Mouse (Mus musculus): ENCODE data around the gene Tmbim1. TPM values are rescaled to one million over a fixed set of nuclear protein-coding genes. Genes with fewer than 3 reads are reported as not detected.
A peak's percentile ranks its signal among the peaks of the same experiment; 100 is the strongest.

Tmbim1 gene
- polyA plus RNA-seq, 1 experiment from 2014 or later = 44.9 TPM

DNA sequence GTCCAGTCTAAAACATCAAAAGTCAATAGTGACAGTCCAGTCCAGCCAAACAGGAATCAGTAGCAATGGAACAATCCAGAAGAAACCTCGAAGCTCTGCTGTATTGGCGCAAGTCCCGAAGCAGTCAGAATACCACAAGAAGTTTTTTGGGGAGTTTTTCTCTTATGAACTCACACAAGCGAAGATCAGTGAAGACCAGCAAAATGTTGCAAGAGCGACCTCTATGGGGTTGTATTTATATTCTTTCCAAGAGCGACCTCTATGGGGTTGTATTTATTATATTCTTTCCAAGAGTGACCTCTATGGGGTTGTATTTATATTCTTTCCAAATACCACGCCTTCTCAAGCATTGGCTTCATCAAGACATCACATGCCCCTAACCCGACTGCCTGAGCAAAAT, 36.7 kb downstream of the Tmbim1 start:
- Histone ChIP-seq H3K36me3 (peaks cover 54% of the 10 kb centered on the region), H3K27me3 (no peaks in the 10 kb centered on the region)

DNA sequence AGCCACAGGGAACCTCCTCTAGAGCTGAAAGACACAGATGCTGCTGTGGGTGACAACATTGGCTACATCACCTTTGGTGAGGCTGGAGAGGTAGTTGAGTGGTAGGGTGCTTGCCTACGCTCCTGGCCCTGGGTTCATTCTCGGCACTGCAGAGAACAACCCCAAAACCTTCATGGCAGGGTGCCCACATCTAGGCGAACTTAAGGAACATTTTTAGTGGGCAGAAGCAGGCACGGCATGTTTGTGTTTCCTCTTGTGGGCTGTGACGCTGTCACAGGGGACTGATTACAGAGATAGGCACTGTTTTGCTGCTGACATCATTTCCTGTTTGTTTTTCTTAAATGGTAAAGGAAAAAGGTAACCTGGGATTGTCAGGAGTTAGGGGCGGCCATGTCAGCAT, 42.9 kb downstream of the Tmbim1 start:
- Histone ChIP-seq H3K9me3 (replicated peaks) (no peaks in the 10 kb centered on the region), H3K36me3 (peaks cover 93% of the 10 kb centered on the region), H3K4me2 (no peak overlapping the region), H3K27me3 (no peaks in the 10 kb centered on the region), H3K27ac (no peak overlapping the region), H3K4me3 (no peak overlapping the region), H3K9ac (no peak overlapping the region), H3K4me1 (replicated peaks) (no peaks in the 10 kb centered on the region)
- no peak for ATAC-seq (replicated peaks; ENCODE audit: insufficient number of reproducible peaks, insufficient read depth, low FRiP score, low read depth)
- 73% methylated on average over 6 of the region's 6 CpGs for WGBS

More for the DNA sequence above, 36.7 kb downstream of the Tmbim1 start:
- no peak overlapping the region for H3K4me2 ChIP-seq
- no peak overlapping the region for H3K27ac ChIP-seq
- no peaks in the 10 kb centered on the region for H3K9me3 ChIP-seq (replicated peaks)
- 84% methylated on average over 8 of the region's 8 CpGs for WGBS
- ATAC-seq (replicated peaks; ENCODE audit: insufficient number of reproducible peaks, insufficient read depth, low FRiP score, low read depth) = no peak
- H3K4me1 ChIP-seq (replicated peaks) = peaks cover 19% of the 10 kb centered on the region
- no peak overlapping the region for H3K4me3 ChIP-seq
- H3K9ac ChIP-seq = no peak overlapping the region

DNA sequence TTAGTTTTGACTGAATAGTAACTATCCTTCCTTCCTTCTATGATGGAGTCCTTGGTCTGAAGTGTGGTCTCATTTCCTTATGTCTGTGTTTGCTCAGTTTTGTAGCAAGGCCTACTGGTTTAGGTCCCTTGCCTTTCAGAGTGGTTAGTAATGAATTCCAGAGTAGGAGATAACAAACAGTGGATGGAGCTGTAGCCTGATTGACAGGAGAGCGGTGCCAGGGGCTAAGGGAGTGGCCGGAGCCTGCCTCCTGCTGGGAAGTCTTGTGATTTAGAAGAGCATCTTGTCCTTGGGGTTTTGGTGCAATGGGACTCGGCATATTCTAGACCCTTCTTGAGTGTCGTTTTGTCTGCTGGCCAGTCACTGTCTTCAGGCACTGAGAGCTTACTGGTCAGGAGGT, 48.6 kb downstream of the Tmbim1 start:
- Histone ChIP-seq H3K4me2 (no peak overlapping the region), H3K4me1 (replicated peaks) (peaks cover 14% of the 10 kb centered on the region), H3K9me3 (replicated peaks) (no peaks in the 10 kb centered on the region), H3K36me3 (peaks cover 87% of the 10 kb centered on the region), H3K9ac (no peak overlapping the region), H3K27me3 (no peaks in the 10 kb centered on the region), H3K27ac (peak overlapping the region; percentile 50), H3K4me3 (no peak overlapping the region)
- 43% methylated on average over 4 of the region's 4 CpGs for WGBS
- ATAC-seq (replicated peaks; ENCODE audit: insufficient number of reproducible peaks, insufficient read depth, low FRiP score, low read depth) = no peak; the same call in 1 of the 2 replicates

DNA sequence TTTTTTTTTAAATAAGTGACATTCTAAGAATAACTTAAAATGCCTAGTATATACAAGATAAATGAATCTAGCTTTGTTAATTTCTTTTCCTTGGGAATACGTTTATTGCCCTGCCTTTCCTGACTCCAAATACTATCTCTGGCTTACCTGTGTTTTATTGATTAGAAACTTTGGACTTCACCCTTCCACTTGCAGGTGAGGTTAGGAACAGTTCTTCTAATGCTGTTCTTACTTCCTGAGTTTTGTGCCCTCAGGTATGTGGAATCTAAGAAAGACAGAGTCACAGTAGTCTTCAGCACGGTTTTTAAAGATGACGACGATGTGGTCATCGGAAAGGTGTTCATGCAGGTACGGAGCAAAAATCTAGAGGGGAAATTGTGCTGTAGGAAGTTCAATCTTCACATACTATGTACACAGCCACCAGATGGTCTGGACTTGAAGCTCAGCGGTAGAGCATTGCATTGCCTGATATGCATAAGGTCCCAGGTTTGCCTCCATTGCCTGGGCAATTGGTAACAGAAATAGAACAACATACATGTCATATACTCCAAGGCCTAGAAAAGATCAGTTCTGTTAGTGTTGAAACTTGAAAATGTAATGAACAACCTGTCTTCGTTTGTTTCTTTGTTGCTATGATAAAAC, 49.6 kb downstream of the Tmbim1 start:
- no peaks in the 10 kb centered on the region for H3K27me3 ChIP-seq
- H3K9me3 ChIP-seq (replicated peaks) = no peaks in the 10 kb centered on the region
- no peak overlapping the region for H3K4me3 ChIP-seq
- H3K36me3 ChIP-seq = peaks cover 88% of the 10 kb centered on the region
- ATAC-seq (replicated peaks; ENCODE audit: insufficient number of reproducible peaks, insufficient read depth, low FRiP score, low read depth) = no peak
- H3K9ac ChIP-seq = no peak overlapping the region
- peak overlapping the region; percentile 50; the same call in 1 of the 2 replicates for H3K27ac ChIP-seq
- H3K4me2 ChIP-seq = no peak overlapping the region
- H3K4me1 ChIP-seq (replicated peaks) = peaks cover 14% of the 10 kb centered on the region
- WGBS = 94% methylated on average over 8 of the region's 8 CpGs

DNA sequence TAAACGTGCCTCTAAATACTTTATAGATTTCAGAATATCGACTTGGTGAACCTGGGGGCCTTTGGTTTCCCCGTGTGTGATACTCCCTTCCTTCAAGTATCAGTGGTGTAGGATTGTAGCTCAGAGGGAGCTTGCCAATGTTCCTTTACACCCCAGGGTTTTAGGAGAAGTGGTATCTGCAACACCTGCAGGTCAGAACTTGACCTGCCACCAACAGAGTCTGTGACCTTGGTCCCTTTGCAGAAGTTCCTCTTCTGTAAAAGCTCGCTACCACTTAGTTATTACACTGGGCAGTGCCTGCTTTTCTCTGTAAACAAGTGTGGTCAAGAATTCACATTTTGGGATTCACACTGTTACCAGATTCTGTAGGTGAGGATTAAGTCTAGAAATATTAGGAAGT, 55.3 kb downstream of the Tmbim1 start:
- Histone ChIP-seq H3K9me3 (replicated peaks) (no peaks in the 10 kb centered on the region), H3K27ac (peak overlapping the region; percentile 74), H3K4me1 (replicated peaks) (peaks cover 38% of the 10 kb centered on the region), H3K9ac (no peak overlapping the region), H3K27me3 (no peaks in the 10 kb centered on the region), H3K36me3 (peaks cover 60% of the 10 kb centered on the region), H3K4me2 (no peak overlapping the region), H3K4me3 (no peak overlapping the region)
- 84% methylated on average over 4 of the region's 4 CpGs for WGBS
- ATAC-seq (replicated peaks; ENCODE audit: insufficient number of reproducible peaks, insufficient read depth, low FRiP score, low read depth) = no peak

DNA sequence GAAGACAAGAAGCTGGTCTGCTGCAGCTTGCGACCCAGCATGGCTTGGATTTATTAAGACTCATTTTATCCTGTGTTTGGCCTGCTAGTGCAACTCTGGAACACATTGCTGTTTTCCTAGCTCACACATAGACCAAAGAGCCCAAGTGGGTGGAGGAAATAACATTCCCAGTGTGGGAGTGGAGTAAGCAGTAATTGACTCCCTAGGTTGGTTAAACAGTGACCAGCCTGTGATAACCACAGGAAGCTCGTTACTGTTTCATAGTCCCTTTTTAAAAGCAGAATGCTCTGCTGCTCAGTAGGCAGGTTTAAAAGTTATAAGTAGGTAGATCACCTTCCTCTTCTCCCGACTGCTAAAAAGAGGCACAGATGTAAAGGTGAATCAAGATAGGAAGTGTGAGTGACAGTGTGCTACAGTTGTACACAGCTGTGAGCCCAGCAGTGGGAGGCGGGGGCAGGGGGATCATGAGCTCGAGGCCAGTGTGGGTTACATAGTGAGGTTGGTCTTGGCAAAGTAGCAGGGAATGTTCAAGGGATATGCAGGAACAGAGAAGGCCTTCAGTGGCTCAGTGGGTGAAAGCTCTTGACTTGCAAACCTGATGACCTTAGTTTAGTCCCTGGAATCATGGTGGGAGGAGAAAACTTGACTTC, 56.0 kb downstream of the Tmbim1 start:
- H3K4me1 ChIP-seq (replicated peaks) = peaks cover 44% of the 10 kb centered on the region
- no peaks in the 10 kb centered on the region for H3K27me3 ChIP-seq
- H3K36me3 ChIP-seq = peaks cover 54% of the 10 kb centered on the region
- H3K4me2 ChIP-seq = peak overlapping the region; percentile 9; the same call in 1 of the 2 replicates
- H3K9me3 ChIP-seq (replicated peaks) = no peaks in the 10 kb centered on the region
- WGBS = 60% methylated on average over 5 of the region's 5 CpGs
- no peak overlapping the region; the same call in 1 of the 2 replicates for H3K9ac ChIP-seq
- no peak overlapping the region for H3K4me3 ChIP-seq
- ATAC-seq (replicated peaks; ENCODE audit: insufficient number of reproducible peaks, insufficient read depth, low FRiP score, low read depth) = no peak
- peak overlapping the region; percentile 74 for H3K27ac ChIP-seq

DNA sequence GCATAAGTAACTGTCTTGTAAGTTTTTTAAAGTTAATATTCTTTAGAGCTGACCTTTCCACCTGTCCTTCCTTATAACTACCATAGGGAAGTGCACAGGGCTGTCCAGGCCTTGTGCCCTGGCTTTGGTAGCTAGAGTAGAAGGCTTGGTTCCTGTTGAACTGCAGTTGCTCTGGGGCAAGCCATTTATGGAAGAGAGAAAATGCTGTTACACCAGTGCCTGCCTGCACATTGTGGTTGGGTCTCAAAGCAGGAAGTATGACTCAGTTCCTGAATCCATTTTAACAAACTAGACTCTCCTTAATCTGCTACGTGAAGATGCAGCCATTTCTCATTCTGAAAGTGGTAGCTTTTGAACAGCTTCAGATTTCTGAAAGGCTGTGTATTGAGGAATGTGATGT, 56.6 kb downstream of the Tmbim1 start:
- 33% methylated on average over 1 of the region's 1 CpGs for WGBS
- peak; percentile 74 for ATAC-seq (replicated peaks; ENCODE audit: insufficient number of reproducible peaks, insufficient read depth, low FRiP score, low read depth)
- Histone ChIP-seq H3K36me3 (peaks cover 48% of the 10 kb centered on the region), H3K4me2 (peak overlapping the region; percentile 9; the same call in 1 of the 2 replicates), H3K9me3 (replicated peaks) (no peaks in the 10 kb centered on the region), H3K9ac (no peak overlapping the region), H3K4me3 (no peak overlapping the region), H3K27ac (peak overlapping the region; percentile 74), H3K4me1 (replicated peaks) (peaks cover 45% of the 10 kb centered on the region), H3K27me3 (no peaks in the 10 kb centered on the region)

DNA sequence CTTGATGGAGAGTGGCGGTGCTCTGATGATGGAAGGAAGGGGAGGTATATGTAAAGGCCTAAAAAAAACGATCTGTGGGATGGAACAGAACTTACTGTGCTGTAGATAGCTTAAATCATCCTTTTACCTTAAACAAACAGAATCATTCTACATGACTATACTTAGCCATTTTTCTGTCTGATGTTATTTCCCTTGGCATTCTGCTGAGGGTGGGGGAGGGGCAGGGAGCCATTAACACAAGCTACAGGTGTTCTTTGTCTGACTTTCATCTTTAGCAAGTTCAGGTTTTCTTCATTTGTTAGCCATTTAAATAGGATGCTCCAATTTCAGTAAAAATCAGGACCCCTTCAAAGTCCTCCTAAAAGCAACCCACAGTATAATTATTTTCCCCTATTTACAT, 59.9 kb downstream of the Tmbim1 start:
- peaks cover 19% of the 10 kb centered on the region for H3K36me3 ChIP-seq
- peaks cover 60% of the 10 kb centered on the region for H3K4me1 ChIP-seq (replicated peaks)
- ATAC-seq (replicated peaks; ENCODE audit: insufficient number of reproducible peaks, insufficient read depth, low FRiP score, low read depth) = no peak
- H3K9ac ChIP-seq = no peak overlapping the region
- no peaks in the 10 kb centered on the region for H3K27me3 ChIP-seq
- 76% methylated on average over 2 of the region's 2 CpGs for WGBS
- H3K9me3 ChIP-seq (replicated peaks) = no peaks in the 10 kb centered on the region
- 0 out of 2 replicates have a peak overlapping the region, but pooled peaks have one; percentile 15 for H3K27ac ChIP-seq
- no peak overlapping the region for H3K4me2 ChIP-seq
- no peak overlapping the region for H3K4me3 ChIP-seq

DNA sequence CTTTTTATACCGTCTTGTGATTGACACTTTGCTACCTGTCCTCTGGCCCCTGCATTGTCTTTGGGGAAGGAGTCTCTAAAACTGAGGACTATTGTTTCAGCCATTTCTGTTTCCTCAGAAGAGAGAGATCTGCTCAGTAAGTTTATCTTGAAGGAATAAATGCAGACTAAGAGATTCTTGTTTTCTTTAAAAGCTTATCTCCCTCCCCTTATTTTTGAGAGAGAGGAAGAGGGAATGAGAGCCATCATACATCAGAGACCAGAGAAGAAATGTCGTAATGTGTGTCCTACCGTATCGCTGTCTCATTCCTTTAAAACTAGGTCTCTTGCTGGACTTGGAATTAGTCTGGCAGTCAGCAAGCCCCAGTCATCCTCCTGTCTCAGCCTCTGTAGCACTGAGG, 64.6 kb downstream of the Tmbim1 start:
- Histone ChIP-seq H3K36me3 (no peaks in the 10 kb centered on the region), H3K9ac (0 out of 2 replicates have a peak overlapping the region, but pooled peaks have one; percentile 11), H3K4me2 (peak overlapping the region; percentile 83), H3K9me3 (replicated peaks) (no peaks in the 10 kb centered on the region), H3K27ac (peak overlapping the region; percentile 90), H3K4me3 (peak overlapping the region; percentile 13; the same call in 1 of the 2 replicates), H3K27me3 (no peaks in the 10 kb centered on the region), H3K4me1 (replicated peaks) (peaks cover 65% of the 10 kb centered on the region)
- WGBS = 37% methylated on average over 4 of the region's 4 CpGs
- ATAC-seq (replicated peaks; ENCODE audit: insufficient number of reproducible peaks, insufficient read depth, low FRiP score, low read depth) = no peak

DNA sequence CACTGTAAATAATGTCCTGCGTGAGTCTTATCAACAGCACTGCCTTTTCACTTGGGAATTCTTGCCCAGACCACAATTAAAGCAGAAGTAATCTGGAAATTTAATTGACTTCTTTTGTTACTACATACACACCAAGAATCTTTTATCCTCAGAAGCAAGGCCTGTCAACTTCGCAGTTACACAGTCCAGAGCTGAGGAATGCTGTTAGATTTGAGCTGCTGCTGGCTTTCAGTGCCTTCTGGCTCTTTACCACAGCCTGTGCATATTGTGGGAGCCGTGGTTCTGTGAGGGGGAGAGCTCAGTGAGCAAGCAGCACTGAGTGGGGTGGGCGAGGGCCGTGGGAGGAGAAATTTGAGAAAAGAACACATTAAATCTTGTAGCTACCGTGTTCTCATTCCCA, 65.1 kb downstream of the Tmbim1 start:
- peak overlapping the region; percentile 11; the same call in 1 of the 2 replicates for H3K9ac ChIP-seq
- H3K4me3 ChIP-seq = peak overlapping the region; percentile 13; the same call in 1 of the 2 replicates
- H3K27ac ChIP-seq = peak overlapping the region; percentile 90
- peak overlapping the region; percentile 83 for H3K4me2 ChIP-seq
- WGBS = 15% methylated on average over 6 of the region's 6 CpGs
- H3K36me3 ChIP-seq = no peaks in the 10 kb centered on the region
- H3K9me3 ChIP-seq (replicated peaks) = no peaks in the 10 kb centered on the region
- peaks cover 63% of the 10 kb centered on the region for H3K4me1 ChIP-seq (replicated peaks)
- H3K27me3 ChIP-seq = no peaks in the 10 kb centered on the region
- ATAC-seq (replicated peaks; ENCODE audit: insufficient number of reproducible peaks, insufficient read depth, low FRiP score, low read depth) = peak; percentile 51

DNA sequence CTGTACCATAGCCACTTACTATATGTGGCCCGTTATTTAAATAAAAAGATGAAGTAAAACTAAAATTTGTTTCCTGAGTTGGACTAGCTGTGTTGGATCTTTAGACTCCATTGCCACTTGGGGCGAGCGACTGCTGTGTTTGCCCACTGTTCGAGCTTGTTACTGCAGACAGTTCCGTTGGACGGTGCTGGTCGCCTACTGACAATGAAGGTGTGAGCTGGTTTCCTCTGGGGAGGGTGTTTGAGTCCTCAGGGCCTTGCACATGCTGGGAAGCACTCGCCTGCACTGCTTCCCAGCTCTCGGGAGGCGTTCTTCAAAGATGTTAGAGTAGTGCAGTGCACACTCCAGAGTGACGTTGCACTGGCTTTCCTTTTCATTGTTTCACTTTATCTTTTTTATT, 65.8 kb downstream of the Tmbim1 start:
- H3K9me3 ChIP-seq (replicated peaks) = no peaks in the 10 kb centered on the region
- H3K4me3 ChIP-seq = peak overlapping the region; percentile 87
- peak overlapping the region; percentile 90 for H3K27ac ChIP-seq
- 16% methylated on average over 11 of the region's 11 CpGs for WGBS
- no peak for ATAC-seq (replicated peaks; ENCODE audit: insufficient number of reproducible peaks, insufficient read depth, low FRiP score, low read depth)
- H3K4me2 ChIP-seq = peak overlapping the region; percentile 83
- H3K9ac ChIP-seq = peak overlapping the region; percentile 35
- peaks cover 56% of the 10 kb centered on the region for H3K4me1 ChIP-seq (replicated peaks)
- no peaks in the 10 kb centered on the region for H3K27me3 ChIP-seq
- no peaks in the 10 kb centered on the region for H3K36me3 ChIP-seq

Measured in heart, embryonic 15.5 days (tissue).